Mouse (Mus musculus) CD4-positive, CD25-positive, alpha-beta regulatory T cell, adult 4 months (primary cell): ENCODE results near the gene Acox3. TPM values are rescaled to one million over a fixed set of nuclear protein-coding genes. Genes with fewer than 3 reads are reported as not detected.

Source experiments
- ATAC-seq: one replicate; pipeline ENCODE4 v1.8.0; 2017
- polyA plus RNA-seq, 2 experiments: library from polyadenylated mRNA; unstranded; fragments of 100-300 nt; shearing (Covaris generic); gene quantifications; one replicate each; pipeline ENCODE4 v1.2.1; 2017

The Acox3 gene
- polyA plus RNA-seq, 2 experiments from 2014 or later, result 19.1 to 42.0 TPM

GRCm38 (mm10) chr5:35611900-35612299 is 29.1 kb downstream of the Acox3 start:
- ATAC-seq, result no peak

GRCm38 (mm10) chr5:35612722-35613121 is 29.9 kb downstream of the Acox3 start:
- ATAC-seq, result no peak

- ATAC-seq, result no peak
These were observed 34.1 kb downstream of the Acox3 start for GRCm38 (mm10) chr5:35616943-35617342.

- ATAC-seq, result no peak
These were observed 38.3 kb downstream of the Acox3 start for GRCm38 (mm10) chr5:35621114-35621513.

- ATAC-seq, result no peak
These were observed 41.0 kb downstream of the Acox3 start for GRCm38 (mm10) chr5:35623831-35624230.

- ATAC-seq, result no peak
These were observed 42.0 kb downstream of the Acox3 start for GRCm38 (mm10) chr5:35624751-35625239.

- no peak for ATAC-seq
These were observed 43.6 kb downstream of the Acox3 start for GRCm38 (mm10) chr5:35626408-35626807.

GRCm38 (mm10) chr5:35627307-35627840 is 44.5 kb downstream of the Acox3 start:
- ATAC-seq, result no peak

GRCm38 (mm10) chr5:35628685-35629084 is 45.8 kb downstream of the Acox3 start:
- ATAC-seq, result no peak

GRCm38 (mm10) chr5:35629333-35629732 is 46.5 kb downstream of the Acox3 start:
- no peak for ATAC-seq

- no peak for ATAC-seq
These were observed 47.9 kb downstream of the Acox3 start for GRCm38 (mm10) chr5:35630706-35631105.

GRCm38 (mm10) chr5:35631224-35631623 is 48.4 kb downstream of the Acox3 start:
- ATAC-seq, result no peak

- ATAC-seq, result no peak
These were observed 48.9 kb downstream of the Acox3 start for GRCm38 (mm10) chr5:35631755-35632154.

- ATAC-seq, result no peak
These were observed 50.0 kb downstream of the Acox3 start for GRCm38 (mm10) chr5:35632841-35633240.

- ATAC-seq, result no peak
These were observed 53.2 kb downstream of the Acox3 start for GRCm38 (mm10) chr5:35636016-35636415.

GRCm38 (mm10) chr5:35641961-35642584 is 59.2 kb downstream of the Acox3 start:
- no peak for ATAC-seq

GRCm38 (mm10) chr5:35643401-35644048 is 60.7 kb downstream of the Acox3 start:
- no peak for ATAC-seq

GRCm38 (mm10) chr5:35644082-35644481 is 61.2 kb downstream of the Acox3 start:
- no peak for ATAC-seq

GRCm38 (mm10) chr5:35645938-35646493 is 63.2 kb downstream of the Acox3 start:
- ATAC-seq, result no peak

- no peak for ATAC-seq
These were observed 64.1 kb downstream of the Acox3 start for GRCm38 (mm10) chr5:35646927-35647326.

GRCm38 (mm10) chr5:35647562-35647961 is 64.7 kb downstream of the Acox3 start:
- no peak for ATAC-seq

GRCm38 (mm10) chr5:35648230-35648629 is 65.4 kb downstream of the Acox3 start:
- ATAC-seq, result no peak

- ATAC-seq, result no peak
These were observed 69.5 kb downstream of the Acox3 start for GRCm38 (mm10) chr5:35652319-35652718.

GRCm38 (mm10) chr5:35652872-35653271 is 70.0 kb downstream of the Acox3 start:
- ATAC-seq, result no peak
